Mouse (Mus musculus): ENCODE measurements around the gene Aldh4a1. TPM values are rescaled to one million over a fixed set of nuclear protein-coding genes. Genes with fewer than 3 reads are reported as not detected.

Aldh4a1 gene
- total RNA-seq, 1 experiment: 63.5 TPM

GRCm38 (mm10) chr4:139597286-139598284 lies 25.1 kb upstream of the Aldh4a1 start:
- H3K9me3 ChIP-seq (ENCODE audit: control insufficient read depth, insufficient read depth, low read depth, low read length): no peaks in the 10 kb centered on the region
- H3K27ac ChIP-seq (ENCODE audit: insufficient read depth, low read depth, low read length, poor library complexity, severe bottlenecking): peak overlapping the region; percentile 95
- H3K4me1 ChIP-seq (ENCODE audit: control insufficient read depth in 2 of 2, insufficient read depth in 2 of 2, low read length in 2 of 2, poor library complexity in 1 of 2): peaks cover 29 to 66% of the 10 kb centered on the region in 2 experiments
- no peaks in the 10 kb centered on the region for H3K36me3 ChIP-seq (ENCODE audit: control insufficient read depth, insufficient read depth, low read length, poor library complexity, severe bottlenecking)
- in situ Hi-C loops (cut with MboI; ENCODE audit: low sequenced_read_pairs in 2 of 2, unreplicated experiment in 2 of 2): no loop called here
- peak overlapping the region; percentile 34 to 53 for H3K4me3 ChIP-seq (ENCODE audit: insufficient read depth in 1 of 2, low read depth in 1 of 2, low read length in 2 of 2, poor library complexity in 1 of 2, severe bottlenecking in 1 of 2)
- TF ChIP-seq ZNF384 (IDR thresholded peaks at IDR 0.05; ENCODE audit: low read depth, low read length) (no peak), CHD2 (IDR thresholded peaks at IDR 0.05; ENCODE audit: low read depth, low read length) (no peak), ZC3H11A (IDR thresholded peaks at IDR 0.05; ENCODE audit: borderline replicate concordance, low read depth, low read length) (no peak), MAFK (IDR thresholded peaks at IDR 0.05; ENCODE audit: insufficient read depth, low read depth, low read length) (no peak), HCFC1 (IDR thresholded peaks at IDR 0.05; ENCODE audit: borderline replicate concordance, insufficient read depth, low read length) (no peak)
- peak overlapping the region; percentile 73 for H3K9ac ChIP-seq (ENCODE audit: insufficient read depth, low read depth, low read length, poor library complexity, severe bottlenecking)
- DNase-seq (ENCODE audit: low read depth, low spot score): no peak

- in situ Hi-C loops (cut with MboI; ENCODE audit: low sequenced_read_pairs in 2 of 2, unreplicated experiment in 2 of 2): no loop called here
- Histone ChIP-seq H3K4me1 (ENCODE audit: control insufficient read depth in 2 of 2, insufficient read depth in 2 of 2, low read length in 2 of 2, poor library complexity in 1 of 2) (peaks cover 26 to 66% of the 10 kb centered on the region in 2 experiments), H3K27ac (ENCODE audit: insufficient read depth, low read depth, low read length, poor library complexity, severe bottlenecking) (peak overlapping the region; percentile 95), H3K9ac (ENCODE audit: insufficient read depth, low read depth, low read length, poor library complexity, severe bottlenecking) (peak overlapping the region; percentile 73), H3K36me3 (ENCODE audit: control insufficient read depth, insufficient read depth, low read length, poor library complexity, severe bottlenecking) (no peaks in the 10 kb centered on the region), H3K9me3 (ENCODE audit: control insufficient read depth, insufficient read depth, low read depth, low read length) (no peaks in the 10 kb centered on the region), H3K4me3 (ENCODE audit: insufficient read depth in 1 of 2, low read depth in 1 of 2, low read length in 2 of 2, poor library complexity in 1 of 2, severe bottlenecking in 1 of 2) (peak overlapping the region; percentile 37 to 53; a peak in 3 of 4 replicates)
- no peak for TF ChIP-seq ZC3H11A (IDR thresholded peaks at IDR 0.05; ENCODE audit: borderline replicate concordance, low read depth, low read length)
- no peak for TF ChIP-seq MAFK (IDR thresholded peaks at IDR 0.05; ENCODE audit: insufficient read depth, low read depth, low read length)
- no peak for TF ChIP-seq ZNF384 (IDR thresholded peaks at IDR 0.05; ENCODE audit: low read depth, low read length)
- no peak for TF ChIP-seq HCFC1 (IDR thresholded peaks at IDR 0.05; ENCODE audit: borderline replicate concordance, insufficient read depth, low read length)
- no peak for TF ChIP-seq CHD2 (IDR thresholded peaks at IDR 0.05; ENCODE audit: low read depth, low read length)
- DNase-seq (ENCODE audit: low read depth, low spot score): no peak
Observed at GRCm38 (mm10) chr4:139598356-139598755, 24.3 kb upstream of the Aldh4a1 start.

DNA sequence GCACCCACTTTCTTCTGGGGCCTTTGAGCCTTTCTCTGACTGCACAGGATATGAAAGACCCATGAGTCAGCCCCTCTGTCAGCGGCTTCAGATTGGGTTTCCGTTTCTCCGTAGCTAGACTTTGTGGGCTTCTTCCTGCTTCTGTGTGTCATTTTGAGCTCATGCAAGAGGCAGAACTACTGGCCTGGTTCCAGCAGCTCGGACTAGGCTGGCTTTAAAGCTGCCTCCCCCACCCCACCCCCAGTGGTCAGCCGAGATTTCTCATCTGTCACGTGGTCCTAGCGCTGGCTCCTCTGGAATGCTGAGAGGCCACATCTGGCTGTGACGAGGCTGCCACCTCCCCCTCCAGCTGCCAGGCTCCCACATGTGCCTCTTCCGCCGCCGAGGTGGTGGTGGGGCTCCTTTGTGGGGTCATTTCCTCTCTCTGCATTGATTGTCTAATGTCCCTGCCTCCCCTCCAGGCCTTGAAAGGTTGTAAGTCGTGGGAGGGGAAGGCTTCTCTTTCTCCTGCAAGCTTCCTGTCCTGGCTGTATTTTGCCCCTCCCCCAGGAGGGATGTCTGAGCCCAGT lies 23.6 kb upstream of the Aldh4a1 start:
- DNase-seq (ENCODE audit: low read depth, low spot score): peak; percentile 88
- in situ Hi-C loops (cut with MboI; ENCODE audit: low sequenced_read_pairs in 2 of 2, unreplicated experiment in 2 of 2): no loop called here
- H3K27ac ChIP-seq (ENCODE audit: insufficient read depth, low read depth, low read length, poor library complexity, severe bottlenecking): peak overlapping the region; percentile 95
- TF ChIP-seq CHD2 (IDR thresholded peaks at IDR 0.05; ENCODE audit: low read depth, low read length) (peak; percentile 54; the same call in 1 of the 2 replicates), HCFC1 (IDR thresholded peaks at IDR 0.05; ENCODE audit: borderline replicate concordance, insufficient read depth, low read length) (no peak), MAFK (IDR thresholded peaks at IDR 0.05; ENCODE audit: insufficient read depth, low read depth, low read length) (no peak), ZNF384 (IDR thresholded peaks at IDR 0.05; ENCODE audit: low read depth, low read length) (no peak), ZC3H11A (IDR thresholded peaks at IDR 0.05; ENCODE audit: borderline replicate concordance, low read depth, low read length) (no peak)
- H3K9ac ChIP-seq (ENCODE audit: insufficient read depth, low read depth, low read length, poor library complexity, severe bottlenecking): peak overlapping the region; percentile 73; the same call in 1 of the 2 replicates
- H3K36me3 ChIP-seq (ENCODE audit: control insufficient read depth, insufficient read depth, low read length, poor library complexity, severe bottlenecking): no peaks in the 10 kb centered on the region
- H3K4me3 ChIP-seq (ENCODE audit: insufficient read depth in 1 of 2, low read depth in 1 of 2, low read length in 2 of 2, poor library complexity in 1 of 2, severe bottlenecking in 1 of 2): peak overlapping the region; percentile 37 to 53
- peaks cover 22 to 64% of the 10 kb centered on the region in 2 experiments for H3K4me1 ChIP-seq (ENCODE audit: control insufficient read depth in 2 of 2, insufficient read depth in 2 of 2, low read length in 2 of 2, poor library complexity in 1 of 2)
- no peaks in the 10 kb centered on the region for H3K9me3 ChIP-seq (ENCODE audit: control insufficient read depth, insufficient read depth, low read depth, low read length)

DNA sequence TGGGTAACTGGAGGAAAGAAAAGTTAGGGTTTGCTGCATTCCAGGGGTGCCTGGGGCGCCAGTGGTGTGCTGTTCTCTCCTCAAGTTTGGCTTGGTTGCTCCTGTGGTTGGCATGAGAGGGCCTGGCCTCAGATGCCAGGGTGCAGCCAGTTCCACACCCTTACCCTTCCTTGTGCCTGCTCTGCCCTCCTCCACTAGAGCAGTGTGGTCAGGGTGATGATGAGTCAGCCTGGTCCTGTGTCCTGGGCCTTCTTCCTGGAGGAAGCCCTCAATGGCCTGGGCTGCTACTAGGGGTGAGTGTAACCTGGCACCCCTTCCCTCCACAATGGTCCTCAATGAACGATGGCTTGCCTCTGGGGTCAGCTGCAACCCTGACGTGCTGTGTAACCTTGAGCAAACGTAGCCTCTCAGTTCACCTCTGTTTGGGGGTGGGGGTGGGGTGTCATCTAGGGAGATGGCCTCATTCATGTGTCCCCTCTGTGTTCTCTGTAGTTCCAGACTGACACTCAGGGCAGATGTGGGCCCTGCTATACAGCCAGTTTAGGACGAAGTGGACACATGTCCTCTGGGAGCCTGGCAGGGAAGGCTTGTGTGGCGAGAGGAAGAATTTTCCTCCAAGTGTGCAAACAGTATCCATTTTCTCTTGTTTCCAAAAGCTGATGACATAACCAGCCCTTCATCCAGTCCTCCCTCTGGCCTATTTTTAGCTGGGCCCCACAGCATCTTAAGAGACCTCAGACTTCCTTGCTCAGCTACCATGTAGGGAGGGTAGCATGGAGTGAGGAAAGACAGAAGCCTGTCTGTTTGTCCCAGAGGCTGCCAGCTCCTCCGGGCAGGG lies 20.9 kb upstream of the Aldh4a1 start:
- TF ChIP-seq ZC3H11A (IDR thresholded peaks at IDR 0.05; ENCODE audit: borderline replicate concordance, low read depth, low read length) (no peak), CHD2 (IDR thresholded peaks at IDR 0.05; ENCODE audit: low read depth, low read length) (no peak), HCFC1 (IDR thresholded peaks at IDR 0.05; ENCODE audit: borderline replicate concordance, insufficient read depth, low read length) (no peak), ZNF384 (IDR thresholded peaks at IDR 0.05; ENCODE audit: low read depth, low read length) (no peak), MAFK (IDR thresholded peaks at IDR 0.05; ENCODE audit: insufficient read depth, low read depth, low read length) (no peak)
- DNase-seq (ENCODE audit: low read depth, low spot score): no peak
- Histone ChIP-seq H3K9me3 (ENCODE audit: control insufficient read depth, insufficient read depth, low read depth, low read length) (no peaks in the 10 kb centered on the region), H3K36me3 (ENCODE audit: control insufficient read depth, insufficient read depth, low read length, poor library complexity, severe bottlenecking) (peaks cover 9% of the 10 kb centered on the region; the same call in 1 of the 2 replicates), H3K27ac (ENCODE audit: insufficient read depth, low read depth, low read length, poor library complexity, severe bottlenecking) (no peak overlapping the region), H3K9ac (ENCODE audit: insufficient read depth, low read depth, low read length, poor library complexity, severe bottlenecking) (no peak overlapping the region; the same call in 1 of the 2 replicates), H3K4me1 (ENCODE audit: control insufficient read depth in 2 of 2, insufficient read depth in 2 of 2, low read length in 2 of 2, poor library complexity in 1 of 2) (peaks cover 13 to 46% of the 10 kb centered on the region in 2 experiments), H3K4me3 (ENCODE audit: insufficient read depth in 1 of 2, low read depth in 1 of 2, low read length in 2 of 2, poor library complexity in 1 of 2, severe bottlenecking in 1 of 2) (no peak overlapping the region)
- in situ Hi-C loops (cut with MboI; ENCODE audit: low sequenced_read_pairs in 2 of 2, unreplicated experiment in 2 of 2): no loop called here
